Mouse (Mus musculus): Measurements from ENCODE around the gene Orc5.

GRCm38 (mm10) chr5:22552233-22552765 is 2.1 kb upstream of the Orc5 start:
- TF ChIP-seq CTCF (IDR thresholded peaks at IDR 0.05; ENCODE audit: insufficient read depth, low read length) (no peak), POLR2A (IDR thresholded peaks at IDR 0.05; ENCODE audit: borderline replicate concordance, extremely low read depth, low read depth, low read length) (no peak)

Measured in lung, adult 2 months (tissue).